Mouse (Mus musculus) forebrain, embryonic 14.5 days (tissue): ENCODE measurements around the gene Etnk2. TPM values are rescaled to one million over a fixed set of nuclear protein-coding genes. Genes with fewer than 3 reads are reported as not detected.
A peak's percentile ranks its signal among the peaks of the same experiment; 100 is the strongest.

Experiments used
- ATAC-seq: fragments of 200-750 bp; cut with Nextera tagmentation; 2 replicates; pipeline ENCODE4 v1.8.0; 2017; ENCODE audit warnings: mild to moderate bottlenecking, moderate library complexity
- DNase-seq: peaks from one replicate; pipeline ENCODE4 v3.0.0-alpha.2; 2015; ENCODE audit warnings: low spot score
- H3K27ac ChIP-seq: fragments of 300-500 bp; sonication (generic); 2 replicates; pipeline ENCODE4 v1.5.1; 2014; ENCODE audit warnings: low read depth, mild to moderate bottlenecking, control low read depth, low read length, moderate library complexity
- H3K27me3 ChIP-seq: fragments of 300-500 bp; sonication (generic); replicated peaks from 2 replicates; pipeline ENCODE4 v1.6.1; 2014; ENCODE audit warnings: low read length, control low read depth, mixed read lengths; ENCODE audit not compliant: control insufficient read depth, insufficient read depth
- H3K36me3 ChIP-seq: fragments of 300-500 bp; sonication (generic); 2 replicates; pipeline ENCODE4 v1.6.1; 2014; ENCODE audit warnings: low read length, control low read depth; ENCODE audit not compliant: control insufficient read depth, insufficient read depth
- H3K4me1 ChIP-seq: fragments of 300-500 bp; sonication (generic); 2 replicates; pipeline ENCODE4 v1.6.1; 2014; ENCODE audit warnings: antibody characterized with exemption, low read length, control low read depth; ENCODE audit not compliant: control insufficient read depth, insufficient read depth
- H3K4me2 ChIP-seq: fragments of 300-500 bp; sonication (generic); 2 replicates; pipeline ENCODE4 v1.6.1; 2014; ENCODE audit warnings: mild to moderate bottlenecking, control low read depth, low read length
- H3K4me3 ChIP-seq: fragments of 300-500 bp; sonication (generic); 2 replicates; pipeline ENCODE4 v1.5.1; 2014; ENCODE audit warnings: low read depth, low read length, control low read depth
- H3K9ac ChIP-seq: fragments of 300-500 bp; sonication (generic); 2 replicates; pipeline ENCODE4 v1.6.1; 2014; ENCODE audit warnings: mild to moderate bottlenecking, low read length, control low read depth, moderate library complexity
- H3K9me3 ChIP-seq: fragments of 300-500 bp; sonication (generic); replicated peaks from 2 replicates; pipeline ENCODE4 v1.6.1; 2016; ENCODE audit warnings: low read length, control low read depth, mixed read lengths; ENCODE audit not compliant: control insufficient read depth
- WGBS: fragments of 180-500 bp; shearing (Covaris S2); extraction: QIAGEN DNeasy Blood & Tissue Kit; methylation state at CpG from one replicate; pipeline ENCODE4 v1.1.7; 2014; 5-methylcytosine and 5-hydroxymethylcytosine counted together
- polyA plus RNA-seq: library from polyadenylated mRNA; unstranded; fragments of >200 nt; fragmentation: Nextera tagmentation; extraction: Ambion mirVana; gene quantifications from 2 replicates; pipeline ENCODE4 v1.2.1, GENCODE M21; 2014

The Etnk2 gene
- polyA plus RNA-seq, 1 experiment from 2014 or later, result 4.2 TPM

- Histone ChIP-seq H3K9me3 (no peaks in the 10 kb centered on the region), H3K27ac (no peak overlapping the region), H3K4me1 (peaks cover 3% of the 10 kb centered on the region; the same call in 1 of the 2 replicates), H3K36me3 (no peaks in the 10 kb centered on the region), H3K9ac (no peak overlapping the region), H3K4me3 (no peak overlapping the region), H3K4me2 (no peak overlapping the region), H3K27me3 (peaks cover 20% of the 10 kb centered on the region; the same call in 1 of the 2 replicates)
- no peak for DNase-seq
- no peak for ATAC-seq
- 95% methylated on average over 6 of the region's 6 CpGs for WGBS
These were observed 2.4 kb upstream of the Etnk2 start for GRCm38 (mm10) chr1:133361006-133361405.

GRCm38 (mm10) chr1:133362103-133362502, 1.3 kb upstream of the Etnk2 start:
- no peak for ATAC-seq
- Histone ChIP-seq H3K4me2 (no peak overlapping the region), H3K27ac (no peak overlapping the region), H3K27me3 (peaks cover 20% of the 10 kb centered on the region; the same call in 1 of the 2 replicates), H3K4me1 (peaks cover 3% of the 10 kb centered on the region; the same call in 1 of the 2 replicates), H3K4me3 (no peak overlapping the region), H3K9ac (no peak overlapping the region), H3K36me3 (no peaks in the 10 kb centered on the region), H3K9me3 (no peaks in the 10 kb centered on the region)
- no peak for DNase-seq
- 88% methylated on average over 5 of the region's 5 CpGs for WGBS

GRCm38 (mm10) chr1:133364022-133364630, 754 bp downstream of the Etnk2 start:
- peak overlapping the region; percentile 45 for H3K4me3 ChIP-seq
- under 1% methylated on average over 27 of the region's 27 CpGs for WGBS
- H3K36me3 ChIP-seq, result no peaks in the 10 kb centered on the region
- peaks cover 20% of the 10 kb centered on the region; the same call in 1 of the 2 replicates for H3K27me3 ChIP-seq
- ATAC-seq (peak; percentile 13), DNase-seq (no peak)
- no peaks in the 10 kb centered on the region for H3K9me3 ChIP-seq
- H3K9ac ChIP-seq, result peak overlapping the region; percentile 69
- H3K4me1 ChIP-seq, result peaks cover 7% of the 10 kb centered on the region; the same call in 1 of the 2 replicates
- peak overlapping the region; percentile 64 for H3K4me2 ChIP-seq
- no peak overlapping the region for H3K27ac ChIP-seq

- no peak for ATAC-seq
- Histone ChIP-seq H3K27me3 (peaks cover 20% of the 10 kb centered on the region; the same call in 1 of the 2 replicates), H3K4me3 (no peak overlapping the region), H3K36me3 (no peaks in the 10 kb centered on the region), H3K27ac (no peak overlapping the region), H3K9ac (no peak overlapping the region), H3K4me1 (peaks cover 7% of the 10 kb centered on the region; the same call in 1 of the 2 replicates), H3K9me3 (no peaks in the 10 kb centered on the region), H3K4me2 (no peak overlapping the region)
- 45% methylated on average over 2 of the region's 2 CpGs for WGBS
- no peak for DNase-seq
These were observed 1.5 kb downstream of the Etnk2 start for GRCm38 (mm10) chr1:133364890-133365289.

- ATAC-seq, result no peak
- no peak overlapping the region for H3K9ac ChIP-seq
- no peak overlapping the region for H3K27ac ChIP-seq
- H3K9me3 ChIP-seq, result no peaks in the 10 kb centered on the region
- no peak overlapping the region for H3K4me3 ChIP-seq
- no peaks in the 10 kb centered on the region for H3K36me3 ChIP-seq
- no peak for DNase-seq
- H3K4me2 ChIP-seq, result no peak overlapping the region
- peaks cover 7% of the 10 kb centered on the region; the same call in 1 of the 2 replicates for H3K4me1 ChIP-seq
- 50% methylated on average over 10 of the region's 10 CpGs for WGBS
- peaks cover 20% of the 10 kb centered on the region; the same call in 1 of the 2 replicates for H3K27me3 ChIP-seq
These were observed 3.7 kb downstream of the Etnk2 start for GRCm38 (mm10) chr1:133366951-133367605.

- H3K4me3 ChIP-seq, result no peak overlapping the region
- DNase-seq, result no peak
- WGBS, result 12% methylated on average over 11 of the region's 11 CpGs
These were observed 4.5 kb downstream of the Etnk2 start for GRCm38 (mm10) chr1:133367606-133368488.

GRCm38 (mm10) chr1:133368644-133369043, 5.3 kb downstream of the Etnk2 start:
- Histone ChIP-seq H3K36me3 (no peaks in the 10 kb centered on the region), H3K4me1 (peaks cover 7% of the 10 kb centered on the region; the same call in 1 of the 2 replicates), H3K9me3 (no peaks in the 10 kb centered on the region), H3K4me3 (no peak overlapping the region), H3K27me3 (peaks cover 16% of the 10 kb centered on the region; the same call in 1 of the 2 replicates), H3K4me2 (no peak overlapping the region), H3K9ac (no peak overlapping the region), H3K27ac (no peak overlapping the region)
- 55% methylated on average over 10 of the region's 10 CpGs for WGBS
- ATAC-seq, result no peak
- DNase-seq, result no peak

More at GRCm38 (mm10) chr1:133367606-133368488, 4.5 kb downstream of the Etnk2 start:
- Histone ChIP-seq H3K4me2 (no peak overlapping the region), H3K4me1 (peaks cover 7% of the 10 kb centered on the region; the same call in 1 of the 2 replicates), H3K27ac (no peak overlapping the region), H3K36me3 (no peaks in the 10 kb centered on the region), H3K27me3 (peaks cover 20% of the 10 kb centered on the region; the same call in 1 of the 2 replicates), H3K9ac (no peak overlapping the region), H3K9me3 (no peaks in the 10 kb centered on the region)
- ATAC-seq, result no peak

- peaks cover 5% of the 10 kb centered on the region; the same call in 1 of the 2 replicates for H3K4me1 ChIP-seq
- ATAC-seq (no peak), DNase-seq (no peak)
- no peak overlapping the region for H3K27ac ChIP-seq
- H3K9me3 ChIP-seq, result no peaks in the 10 kb centered on the region
- no peak overlapping the region for H3K9ac ChIP-seq
- H3K36me3 ChIP-seq, result no peaks in the 10 kb centered on the region
- H3K4me3 ChIP-seq, result no peak overlapping the region
- WGBS, result 79% methylated on average over 4 of the region's 4 CpGs
- H3K27me3 ChIP-seq, result no peaks in the 10 kb centered on the region
- no peak overlapping the region for H3K4me2 ChIP-seq
These were observed 7.0 kb downstream of the Etnk2 start for GRCm38 (mm10) chr1:133370352-133370751.
